Mouse (Mus musculus) megakaryocyte, embryonic 14.5 days (primary cell): ENCODE measurements around the gene Clnk.

Experiments used
- FLI1 ChIP-seq: IDR thresholded peaks from 2 replicates; pipeline ENCODE4 v1.6.1; 2012; ENCODE audit warnings: low read length, inconsistent platforms, mixed read lengths
- GATA1 ChIP-seq: IDR thresholded peaks from 3 replicates; pipeline ENCODE4 v1.6.1; 2012; ENCODE audit warnings: mixed read lengths, low read length, inconsistent platforms, borderline replicate concordance

DNA sequence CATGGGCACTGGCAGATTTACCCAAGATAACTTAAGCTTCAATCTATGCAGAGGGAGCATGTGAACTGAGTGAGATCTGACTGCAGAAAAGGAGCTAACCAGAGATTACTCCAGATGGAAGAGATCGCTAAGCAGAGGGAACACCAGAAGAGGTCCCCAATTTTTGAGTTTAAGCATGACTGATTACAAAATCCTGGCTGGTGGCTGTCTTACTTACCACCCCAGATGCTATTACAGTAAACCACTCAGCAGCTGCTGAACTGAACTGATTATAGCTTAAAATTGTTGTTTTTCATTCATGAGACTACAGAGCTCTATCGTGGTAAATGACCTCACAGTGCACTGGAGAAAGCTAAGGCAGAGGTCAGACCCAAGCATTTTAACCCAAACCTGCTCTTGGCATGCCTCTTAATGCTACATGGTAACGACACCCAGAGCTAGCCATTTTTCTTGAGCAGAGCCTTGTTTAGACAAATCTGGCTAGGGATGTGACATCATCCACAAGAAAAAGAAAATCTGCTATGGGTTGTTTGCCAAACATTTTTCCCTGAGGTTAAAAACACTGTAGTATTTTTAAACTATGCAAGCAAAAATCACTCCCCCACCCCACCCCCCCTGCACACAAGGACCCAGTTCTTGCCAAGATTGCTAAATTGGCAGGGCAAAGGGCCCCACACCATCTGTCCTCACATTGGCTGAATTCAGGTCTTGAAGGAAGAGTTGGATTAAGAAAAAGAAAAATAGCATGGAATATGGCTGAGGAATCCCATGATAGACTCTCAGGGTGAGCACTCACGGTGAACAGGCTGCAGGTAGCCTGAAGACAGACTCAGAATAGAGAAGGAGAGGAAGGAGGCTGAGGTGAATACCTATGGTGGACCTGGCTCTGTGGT is 5.4 kb upstream of the Clnk start:
- TF ChIP-seq GATA1 (no peak), FLI1 (no peak)
